Mouse (Mus musculus) liver, embryonic 16.5 days (tissue): ENCODE results near the gene Pla2g3. TPM values are rescaled to one million over a fixed set of nuclear protein-coding genes. Genes with fewer than 3 reads are reported as not detected.

Source experiments
- ATAC-seq: fragments of 200-750 bp; cut with Nextera tagmentation; 2 replicates; pipeline ENCODE4 v1.8.0; 2017; ENCODE audit warnings: low read depth, mild to moderate bottlenecking, moderate number of reproducible peaks, moderate library complexity
- H3K27ac ChIP-seq: fragments of 300-500 bp; sonication (generic); 2 replicates; pipeline ENCODE4 v1.5.1; 2014; ENCODE audit warnings: mild to moderate bottlenecking, low read length
- H3K27me3 ChIP-seq: fragments of 300-500 bp; sonication (generic); 2 replicates; pipeline ENCODE4 v1.6.1; 2014; ENCODE audit warnings: low read depth, low read length, mixed read lengths; ENCODE audit not compliant: control insufficient read depth, insufficient read depth
- H3K36me3 ChIP-seq: fragments of 300-500 bp; sonication (generic); 2 replicates; pipeline ENCODE4 v1.6.1; 2014; ENCODE audit warnings: mild to moderate bottlenecking; ENCODE audit not compliant: control insufficient read depth, insufficient read depth
- H3K4me1 ChIP-seq: fragments of 300-500 bp; sonication (generic); 2 replicates; pipeline ENCODE4 v1.6.1; 2014; ENCODE audit warnings: low read depth, low read length, mixed read lengths; ENCODE audit not compliant: control insufficient read depth
- H3K4me2 ChIP-seq: fragments of 300-500 bp; sonication (generic); 2 replicates; pipeline ENCODE4 v1.6.1; 2014; ENCODE audit warnings: low read depth, low read length, mixed read lengths
- H3K4me3 ChIP-seq: fragments of 300-500 bp; sonication (generic); 2 replicates; pipeline ENCODE4 v1.5.1; 2014; ENCODE audit warnings: low read depth, mild to moderate bottlenecking, low read length
- H3K9ac ChIP-seq: fragments of 300-500 bp; sonication (generic); 2 replicates; pipeline ENCODE4 v1.6.1; 2014; ENCODE audit warnings: low read depth, low read length
- H3K9me3 ChIP-seq: fragments of 300-500 bp; sonication (generic); replicated peaks from 2 replicates; pipeline ENCODE4 v1.6.1; 2016; ENCODE audit warnings: low read length; ENCODE audit not compliant: control insufficient read depth
- WGBS: fragments of 180-500 bp; shearing (Covaris S2); extraction: QIAGEN DNeasy Blood & Tissue Kit; methylation state at CpG from one replicate; pipeline ENCODE4 v1.1.7; 2014; ENCODE audit not compliant: insufficient replicate concordance; 5-methylcytosine and 5-hydroxymethylcytosine counted together
- polyA plus RNA-seq: library from polyadenylated mRNA; unstranded; fragments of >200 nt; fragmentation: Nextera tagmentation; extraction: Ambion mirVana; gene quantifications from 2 replicates; pipeline ENCODE4 v1.2.1, GENCODE M21; 2015

Pla2g3 gene
- polyA plus RNA-seq, 1 experiment from 2014 or later = 0.09 TPM

GRCm38 (mm10) chr11:3502459-3503072, 14.5 kb downstream of the Pla2g3 start:
- no peak overlapping the region for H3K4me3 ChIP-seq
- H3K9me3 ChIP-seq = no peaks in the 10 kb centered on the region
- no peak for ATAC-seq
- H3K9ac ChIP-seq = no peak overlapping the region
- no peaks in the 10 kb centered on the region for H3K4me1 ChIP-seq
- 71% methylated on average over 18 of the region's 18 CpGs for WGBS
- H3K27ac ChIP-seq = no peak overlapping the region
- H3K27me3 ChIP-seq = no peaks in the 10 kb centered on the region
- H3K4me2 ChIP-seq = no peak overlapping the region
- no peaks in the 10 kb centered on the region for H3K36me3 ChIP-seq

- H3K4me3 ChIP-seq = peak overlapping the region; percentile 28
- H3K27me3 ChIP-seq = no peaks in the 10 kb centered on the region
- peaks cover 5% of the 10 kb centered on the region for H3K4me1 ChIP-seq
- no peaks in the 10 kb centered on the region for H3K36me3 ChIP-seq
- no peaks in the 10 kb centered on the region for H3K9me3 ChIP-seq
- no peak for ATAC-seq
- no peak overlapping the region for H3K27ac ChIP-seq
- no peak overlapping the region for H3K9ac ChIP-seq
- no peak overlapping the region for H3K4me2 ChIP-seq
- WGBS = 43% methylated on average over 11 of the region's 11 CpGs
These were observed 15.9 kb downstream of the Pla2g3 start for GRCm38 (mm10) chr11:3503755-3504693.

GRCm38 (mm10) chr11:3508226-3508625, 20.1 kb downstream of the Pla2g3 start:
- H3K9ac ChIP-seq = no peak overlapping the region
- H3K9me3 ChIP-seq = no peaks in the 10 kb centered on the region
- no peak overlapping the region for H3K4me3 ChIP-seq
- H3K4me1 ChIP-seq = peaks cover 7% of the 10 kb centered on the region
- 9% methylated on average over 7 of the region's 7 CpGs for WGBS
- H3K4me2 ChIP-seq = no peak overlapping the region
- no peak overlapping the region for H3K27ac ChIP-seq
- H3K27me3 ChIP-seq = no peaks in the 10 kb centered on the region
- H3K36me3 ChIP-seq = no peaks in the 10 kb centered on the region
- ATAC-seq = no peak

GRCm38 (mm10) chr11:3509181-3510085, 21.3 kb downstream of the Pla2g3 start:
- ATAC-seq = no peak

GRCm38 (mm10) chr11:3510321-3510720, 22.2 kb downstream of the Pla2g3 start:
- H3K9me3 ChIP-seq = no peaks in the 10 kb centered on the region
- no peak overlapping the region for H3K4me3 ChIP-seq
- no peak overlapping the region for H3K9ac ChIP-seq
- no peak; the same call in 1 of the 2 replicates for ATAC-seq
- no peak overlapping the region for H3K4me2 ChIP-seq
- H3K27me3 ChIP-seq = peaks cover 6% of the 10 kb centered on the region
- H3K27ac ChIP-seq = no peak overlapping the region
- H3K4me1 ChIP-seq = peaks cover 15% of the 10 kb centered on the region
- 9% methylated on average over 2 of the region's 2 CpGs for WGBS
- H3K36me3 ChIP-seq = no peaks in the 10 kb centered on the region

More at GRCm38 (mm10) chr11:3509181-3510085, 21.3 kb downstream of the Pla2g3 start:
- H3K9me3 ChIP-seq = no peaks in the 10 kb centered on the region
- H3K4me3 ChIP-seq = no peak overlapping the region
- H3K27ac ChIP-seq = no peak overlapping the region
- no peak overlapping the region for H3K9ac ChIP-seq
- H3K36me3 ChIP-seq = no peaks in the 10 kb centered on the region
- 48% methylated on average over 8 of the region's 8 CpGs for WGBS
- no peak overlapping the region for H3K4me2 ChIP-seq
- H3K27me3 ChIP-seq = no peaks in the 10 kb centered on the region
- H3K4me1 ChIP-seq = peaks cover 7% of the 10 kb centered on the region

- WGBS = 79% methylated on average over 6 of the region's 6 CpGs
- Histone ChIP-seq H3K4me1 (peaks cover 17% of the 10 kb centered on the region), H3K27me3 (peaks cover 35% of the 10 kb centered on the region), H3K4me3 (no peak overlapping the region), H3K9ac (no peak overlapping the region), H3K9me3 (no peaks in the 10 kb centered on the region), H3K36me3 (no peaks in the 10 kb centered on the region), H3K27ac (no peak overlapping the region), H3K4me2 (no peak overlapping the region)
- ATAC-seq = no peak
These were observed 25.2 kb downstream of the Pla2g3 start for GRCm38 (mm10) chr11:3513291-3513690.

- WGBS = under 1% methylated on average over 26 of the region's 26 CpGs
- Histone ChIP-seq H3K27ac (no peak within 1 kb of the TSS), H3K4me2 (peak within 1 kb of the TSS; percentile 65), H3K9me3 (no peaks in the 10 kb centered on the region), H3K9ac (peak within 1 kb of the TSS; percentile 44; the same call in 1 of the 2 replicates), H3K4me1 (peaks cover 15% of the 10 kb centered on the region), H3K36me3 (no peaks in the 10 kb centered on the region), H3K4me3 (peak within 1 kb of the TSS; percentile 53), H3K27me3 (peaks cover 37% of the 10 kb centered on the region)
- peak; percentile 66 for ATAC-seq
These were observed 26.5 kb downstream of the Pla2g3 start, which contains the start of gene Selenom for GRCm38 (mm10) chr11:3514529-3515054. Selenom (plus strand) TSS chr11:3514684.

GRCm38 (mm10) chr11:3515216-3515615, 27.1 kb downstream of the Pla2g3 start:
- H3K27me3 ChIP-seq = peaks cover 37% of the 10 kb centered on the region

More at GRCm38 (mm10) chr11:3515216-3515615, 27.1 kb downstream of the Pla2g3 start:
- Histone ChIP-seq H3K9ac (no peak overlapping the region), H3K4me1 (peaks cover 14% of the 10 kb centered on the region), H3K4me3 (peak overlapping the region; percentile 53), H3K36me3 (no peaks in the 10 kb centered on the region), H3K27ac (no peak overlapping the region), H3K9me3 (no peaks in the 10 kb centered on the region), H3K4me2 (peak overlapping the region; percentile 65)
- no peak for ATAC-seq
- 15% methylated on average over 4 of the region's 4 CpGs for WGBS
